Mouse (Mus musculus) thymus, postnatal 25 days (tissue): Measurements from ENCODE around the gene Ccdc78.

Experiments used
- DNase-seq: peaks from one replicate; pipeline ENCODE4 v3.0.0; 2022

Ccdc78 gene

DNA sequence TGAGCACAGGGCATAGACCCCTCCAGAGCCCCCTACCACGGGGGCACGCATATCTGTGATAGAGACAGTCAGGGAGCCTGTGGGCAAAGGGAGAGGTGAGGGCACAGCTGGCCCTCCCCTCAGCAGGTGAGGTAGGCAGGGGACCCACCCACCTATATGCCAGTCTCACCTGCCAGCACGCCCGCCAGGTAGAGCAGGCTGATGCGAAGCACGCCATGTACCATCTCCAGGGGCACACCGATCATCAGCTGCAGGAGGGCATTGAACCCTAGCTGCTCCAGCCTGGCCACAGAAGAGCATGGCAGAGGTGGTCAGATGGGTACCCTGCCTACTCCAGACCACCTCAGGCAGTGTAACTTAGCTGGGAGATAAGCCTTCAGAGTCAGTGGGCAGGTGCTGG lies 48.9 kb downstream of the Ccdc78 start:
- DNase-seq: no peak

DNA sequence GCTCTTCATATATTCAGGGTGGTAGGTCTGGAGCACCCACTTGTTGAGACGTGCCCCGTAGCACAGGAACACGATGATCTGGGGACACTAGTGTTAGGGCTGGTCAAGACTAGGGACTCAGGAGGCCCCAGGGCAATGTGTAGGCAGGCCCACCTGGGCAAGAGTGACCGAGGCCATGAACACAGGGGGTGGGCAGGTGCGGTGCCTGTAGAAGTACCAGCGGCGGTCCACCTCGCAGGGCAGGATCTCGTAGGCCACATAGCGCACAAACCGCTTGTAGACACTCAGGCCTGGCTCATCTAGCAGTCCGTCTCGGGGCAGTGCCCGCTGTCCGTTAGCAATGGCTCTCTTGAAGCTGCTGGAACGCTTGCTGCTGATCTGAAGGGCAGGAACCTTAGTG lies 49.4 kb downstream of the Ccdc78 start:
- DNase-seq: no peak

DNA sequence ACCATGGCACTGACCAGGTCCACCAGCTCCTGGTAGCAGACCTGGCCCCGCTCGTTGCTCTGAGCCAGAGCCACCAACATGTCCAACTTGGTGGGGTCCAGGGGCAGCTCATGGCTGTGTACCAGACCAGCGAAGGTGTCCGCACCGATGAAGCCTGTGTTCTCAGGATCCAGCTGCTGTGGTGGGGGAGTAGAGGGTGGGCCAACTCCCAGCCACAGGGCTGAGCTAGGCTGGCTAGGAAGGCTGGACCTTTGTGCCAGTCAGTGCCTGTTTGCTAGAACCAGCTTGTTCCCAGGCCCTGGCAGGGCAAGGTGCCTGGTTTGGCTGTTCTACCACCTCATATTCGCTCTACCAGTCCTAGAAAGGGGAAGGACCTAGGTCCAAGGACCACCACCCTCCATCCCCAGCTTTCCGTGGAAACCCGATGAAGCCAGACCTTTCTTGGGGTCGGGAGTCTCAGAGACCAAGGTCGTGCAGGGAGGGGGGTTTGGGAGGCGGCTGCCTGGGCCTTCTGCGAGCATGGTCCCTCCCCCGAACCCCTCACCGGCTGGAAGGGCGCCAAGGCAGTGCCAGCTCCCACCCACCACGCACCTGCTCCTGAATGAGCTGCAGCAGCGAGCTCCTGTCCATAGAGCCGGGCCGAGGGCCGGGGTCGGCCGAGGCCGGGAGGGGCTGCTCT lies 50.2 kb downstream of the Ccdc78 start:
- DNase-seq: peak; percentile 34

DNA sequence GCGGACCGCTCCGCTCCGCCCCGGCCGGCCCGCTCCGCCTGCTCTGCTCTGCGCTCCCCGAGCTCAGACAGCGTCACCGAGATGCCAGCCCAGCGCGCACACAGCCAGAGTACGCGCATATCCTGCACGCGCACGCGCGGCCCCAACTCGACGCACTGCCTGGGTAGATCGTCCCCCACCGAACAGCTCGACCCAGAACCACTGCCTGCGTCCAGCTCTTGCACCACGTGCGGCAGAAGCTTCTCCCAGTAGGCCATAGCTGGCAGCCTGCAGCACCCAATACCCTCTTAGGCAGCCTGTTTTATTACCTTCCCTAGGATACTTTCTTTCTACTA lies 50.7 kb downstream of the Ccdc78 start, which contains the start of gene Rhbdl1:
Rhbdl1 (minus strand) TSS at position 220 of the 335 bp plus-strand sequence.
- peak; percentile 47 for DNase-seq

DNA sequence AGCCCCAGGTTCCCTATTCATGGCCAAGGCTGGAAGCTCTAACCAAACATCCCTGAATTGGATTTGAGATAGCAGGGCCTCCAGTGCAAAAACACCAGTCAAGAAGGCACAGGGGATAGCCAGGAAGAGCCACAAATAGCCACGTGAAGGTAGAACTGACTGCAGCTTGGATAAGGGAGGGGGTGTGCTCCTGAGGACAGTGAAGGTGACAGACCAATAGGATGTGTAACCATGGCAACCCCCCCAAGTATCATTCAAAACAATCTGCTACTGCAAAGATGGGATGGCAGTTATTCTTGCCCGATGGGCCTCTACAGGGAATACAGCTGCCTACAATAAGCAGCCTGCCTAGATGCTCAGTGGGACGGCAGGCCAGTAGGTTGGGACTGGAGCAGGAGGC lies 51.2 kb downstream of the Ccdc78 start:
- DNase-seq: no peak

DNA sequence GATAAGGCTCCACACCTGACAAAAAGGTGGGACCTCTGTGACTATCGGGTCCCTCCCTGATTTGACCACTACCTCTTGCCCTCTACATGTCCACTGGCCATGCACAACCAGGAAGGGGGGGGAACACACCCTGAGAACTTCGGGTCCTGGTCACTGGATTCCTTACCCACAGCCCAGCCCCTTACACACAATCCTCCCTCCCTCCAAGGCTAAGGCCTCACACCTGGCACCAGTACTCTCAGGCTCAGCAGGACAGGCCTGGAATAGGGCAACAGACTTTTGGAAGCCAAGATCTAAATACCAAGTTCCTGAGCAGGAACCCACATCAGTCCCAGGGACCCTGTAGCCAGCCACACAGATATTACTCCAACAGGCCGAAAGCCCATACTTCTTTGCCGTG lies 52.5 kb downstream of the Ccdc78 start:
- no peak for DNase-seq

DNA sequence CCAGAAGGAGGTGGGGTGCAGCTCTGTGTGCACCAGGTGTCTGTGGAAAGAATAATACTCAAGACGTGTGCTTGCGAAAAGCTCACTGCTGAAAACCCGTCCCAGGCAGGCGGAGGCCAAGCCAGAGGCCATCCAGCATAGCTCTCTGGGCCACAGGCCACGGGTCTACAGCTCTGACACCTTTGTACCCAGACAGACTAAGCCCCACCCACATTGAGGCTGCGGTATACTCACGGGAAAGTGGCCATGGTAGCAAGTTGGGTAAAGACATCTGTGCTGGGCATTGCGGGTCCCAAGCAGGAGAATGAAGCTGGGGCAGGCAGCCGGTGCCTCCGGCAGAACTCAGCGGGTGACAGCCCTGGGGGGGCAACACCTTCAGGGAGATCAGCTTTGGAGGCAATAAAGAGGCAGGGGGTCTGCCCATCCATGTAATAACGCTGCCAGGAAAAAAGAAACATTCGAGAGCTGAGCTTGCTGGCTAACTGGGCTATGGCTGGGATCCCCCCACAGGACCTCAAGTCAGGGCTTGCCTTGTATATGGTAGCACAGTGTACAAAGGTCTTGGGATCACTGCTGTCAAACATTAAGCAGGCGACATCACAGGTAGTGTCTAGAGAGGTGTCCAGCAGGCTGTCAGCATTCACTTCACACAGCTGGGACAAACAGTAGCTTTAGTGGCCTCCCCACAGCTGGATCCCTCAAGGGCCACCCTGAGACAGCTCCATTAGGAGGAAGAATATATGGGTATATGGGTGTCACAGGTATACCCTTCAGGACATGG lies 53.3 kb downstream of the Ccdc78 start:
- no peak for DNase-seq
